Mouse (Mus musculus) heart, postnatal 10 days (tissue): Measurements from ENCODE around the gene Lpp. TPM values are rescaled to one million over a fixed set of nuclear protein-coding genes. Genes with fewer than 3 reads are reported as not detected.

Experiments used
- DNase-seq, 2 experiments: peaks; one replicate each; pipeline ENCODE4 v3.0.0; 2021
- intact Hi-C: fragments of 180-260 bp; cut with DNase I; formaldehyde crosslinking; loops from one replicate; pipeline ENCODE4 v1.15.1; 2025
- total RNA-seq, 2 experiments: library from RNA; stranded (reverse); gene quantifications; 2 replicates each; pipeline ENCODE4 v1.2.3; 2021

Gene Lpp
- total RNA-seq, 2 experiments from 2014 or later, result 58.8 TPM

- DNase-seq, result peak; percentile 72 to 77
- intact Hi-C loops, result loop anchor here (5.0 kb wide), 1 partner anchor 505 kb away; the partner anchor contains the start of genes Bcl6 and Gm37419
Measured at GRCm38 (mm10) chr16:24492194-24492940, 99.1 kb downstream of the Lpp start.

- intact Hi-C loops, result loop anchor here (5.0 kb wide), 1 partner anchor 507 kb away; the partner anchor contains the start of genes Bcl6 and Gm37419
- DNase-seq, result peak; percentile 47 to 54
Measured at GRCm38 (mm10) chr16:24494531-24494930, 101.2 kb downstream of the Lpp start.

- intact Hi-C loops, result no loop called here
- peak in 1 of 2 experiments; percentile 53 for DNase-seq
Measured at GRCm38 (mm10) chr16:24495461-24495860, 102.2 kb downstream of the Lpp start.

GRCm38 (mm10) chr16:24496635-24497034 is 103.3 kb downstream of the Lpp start:
- intact Hi-C loops, result no loop called here
- no peak for DNase-seq

GRCm38 (mm10) chr16:24497413-24497812 is 104.1 kb downstream of the Lpp start:
- intact Hi-C loops, result no loop called here
- no peak for DNase-seq

- intact Hi-C loops, result no loop called here
Measured at GRCm38 (mm10) chr16:24498103-24498659, 104.9 kb downstream of the Lpp start.

GRCm38 (mm10) chr16:24501197-24501596 is 107.9 kb downstream of the Lpp start:
- DNase-seq, result no peak
- intact Hi-C loops, result no loop called here

More at GRCm38 (mm10) chr16:24498103-24498659, 104.9 kb downstream of the Lpp start:
- DNase-seq, result no peak

DNA sequence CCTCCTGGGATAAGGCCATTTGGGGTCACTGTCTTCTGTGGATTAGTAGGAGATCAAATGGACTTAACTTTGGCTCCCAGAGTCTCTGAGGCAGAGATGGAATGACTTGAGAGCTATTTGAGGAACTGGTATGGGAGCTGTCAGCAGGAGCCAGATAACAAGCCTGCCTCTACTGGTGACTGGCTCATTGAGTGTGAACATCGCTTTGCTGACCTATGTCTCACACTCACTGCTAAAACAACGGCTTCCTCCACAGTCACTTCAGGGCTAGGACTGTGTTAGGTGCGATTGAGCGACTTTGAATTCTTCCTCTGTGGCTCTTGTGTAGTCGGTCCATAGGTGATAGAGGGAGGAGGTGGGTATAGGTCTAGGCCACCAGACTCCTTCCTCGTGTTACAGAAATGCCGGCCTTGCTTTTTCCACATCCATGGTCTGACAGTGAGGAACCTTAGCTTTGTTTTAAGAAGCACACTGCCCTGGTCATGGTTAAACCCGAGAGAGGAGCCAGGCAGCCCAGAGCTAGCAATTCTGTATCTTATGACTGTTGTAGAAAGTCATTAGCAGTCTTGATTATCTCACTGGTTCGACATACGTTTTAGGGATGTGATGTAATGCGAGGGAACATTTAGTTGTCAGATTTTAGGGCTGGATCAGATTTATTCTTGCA is 108.5 kb downstream of the Lpp start:
- intact Hi-C loops, result no loop called here
- DNase-seq, result peak in 1 of 2 experiments; percentile 48

DNA sequence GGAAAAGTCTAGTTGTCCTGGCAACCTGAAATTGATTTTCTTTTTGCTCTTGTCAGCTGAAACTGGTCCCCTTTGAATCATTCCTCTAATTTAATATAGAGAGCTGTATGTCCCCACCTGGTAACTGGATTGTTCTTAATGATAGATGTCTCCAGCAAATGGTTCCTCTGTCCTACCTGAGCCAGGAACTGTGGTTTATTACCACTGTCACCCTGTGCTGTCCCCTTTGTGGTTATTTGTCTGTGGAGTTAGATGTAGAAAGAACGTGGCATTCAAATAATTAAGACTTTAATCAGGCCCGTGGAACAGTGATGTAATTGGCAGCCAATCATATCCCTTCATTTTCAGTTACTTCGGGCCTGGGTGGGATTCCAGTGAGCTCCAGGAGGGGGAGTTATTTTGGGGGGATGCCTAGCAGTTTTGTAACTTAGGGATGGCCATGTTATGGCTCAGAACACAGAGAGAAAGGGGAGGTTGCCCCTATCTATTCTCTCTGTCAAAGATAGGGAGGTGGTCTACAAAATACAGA is 109.1 kb downstream of the Lpp start:
- DNase-seq, result no peak
- intact Hi-C loops, result no loop called here

DNA sequence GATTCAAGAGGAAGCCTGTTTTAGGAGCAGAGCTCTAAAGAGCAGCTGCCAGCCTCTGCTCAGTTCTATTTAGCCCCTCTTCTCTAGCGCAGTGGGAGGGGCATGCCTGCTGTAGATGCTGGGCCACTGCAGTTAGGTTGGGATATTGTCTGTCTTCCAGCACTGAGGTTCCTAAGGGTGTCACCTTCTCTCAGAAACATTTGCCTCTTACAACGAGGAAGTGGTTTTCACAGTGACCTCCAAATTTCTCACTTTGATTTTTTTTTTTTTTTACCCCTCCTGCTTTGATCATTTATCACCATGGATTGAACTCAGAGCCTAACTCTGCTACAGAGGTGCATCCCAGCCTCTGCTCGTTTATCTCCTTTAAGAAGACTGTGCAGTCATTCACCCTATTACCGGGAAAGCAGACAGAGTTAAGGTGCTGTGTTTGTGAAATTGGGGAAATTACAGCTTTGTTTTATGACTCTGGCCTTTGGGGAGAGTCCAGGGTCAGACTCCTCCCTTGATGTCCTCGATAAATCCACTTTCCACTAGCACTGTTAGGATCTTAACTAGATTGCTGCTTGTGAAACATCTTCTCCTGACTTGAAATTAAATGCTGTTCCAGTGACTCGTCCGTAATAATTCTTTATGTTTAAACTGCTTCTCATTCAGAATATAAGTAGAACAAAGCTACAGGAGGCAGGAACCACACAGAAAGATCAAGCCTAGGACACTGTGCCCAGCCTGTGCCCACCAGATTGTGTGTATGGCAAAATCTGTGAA is 111.7 kb downstream of the Lpp start:
- intact Hi-C loops, result no loop called here
- DNase-seq, result no peak

DNA sequence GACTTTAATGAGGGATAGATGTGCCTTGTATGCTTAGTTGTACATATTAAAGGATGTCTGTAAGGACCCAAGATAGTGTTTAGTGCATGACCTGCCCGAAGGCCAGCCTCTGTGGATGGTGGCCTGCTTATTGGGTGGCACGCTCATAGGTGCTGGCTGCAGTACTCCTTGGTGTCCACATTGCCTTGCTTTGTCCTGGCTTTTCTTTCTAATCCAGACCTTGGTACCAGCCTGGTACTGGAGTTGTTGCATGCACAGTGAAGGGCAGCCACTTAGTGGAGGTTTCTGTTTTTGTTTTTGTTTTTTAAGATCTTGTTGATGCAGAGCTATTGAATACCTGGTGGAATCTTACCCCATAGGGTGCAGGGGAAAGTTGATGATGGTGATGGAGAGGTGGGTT is 112.9 kb downstream of the Lpp start:
- intact Hi-C loops, result no loop called here

GRCm38 (mm10) chr16:24506740-24507139 is 113.4 kb downstream of the Lpp start:
- intact Hi-C loops, result no loop called here
- no peak for DNase-seq

More for the DNA sequence above, 112.9 kb downstream of the Lpp start:
- no peak for DNase-seq

DNA sequence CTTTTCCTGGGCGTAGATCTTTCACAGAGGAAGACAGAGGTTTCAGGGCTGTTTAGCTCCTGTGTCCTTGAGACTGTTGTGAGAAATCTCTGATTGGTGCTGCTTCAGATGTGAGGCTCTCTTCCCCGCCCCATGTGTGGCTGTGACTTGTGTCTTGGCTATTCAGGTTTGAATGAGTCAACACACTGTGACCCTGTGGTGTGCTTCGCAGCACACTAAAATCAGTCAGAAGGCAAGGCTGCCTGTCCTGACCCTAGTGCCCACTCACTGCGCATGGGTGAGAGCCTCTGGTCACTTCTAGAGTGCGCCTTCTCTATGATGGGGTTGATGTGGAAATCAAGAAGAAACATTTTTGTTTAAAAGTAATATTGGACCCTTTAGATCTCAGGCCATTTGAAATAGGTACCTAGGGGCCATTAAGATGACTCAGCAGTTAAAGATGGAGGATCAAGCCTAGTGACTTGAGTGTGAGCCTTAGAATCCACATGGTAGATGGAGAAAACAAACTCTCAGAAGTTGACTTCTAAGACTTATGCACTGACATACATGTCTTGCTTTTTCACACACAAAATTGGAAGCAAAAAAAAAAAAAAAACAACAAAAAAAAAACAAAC is 114.7 kb downstream of the Lpp start:
- no peak for DNase-seq
- intact Hi-C loops, result no loop called here

GRCm38 (mm10) chr16:24509100-24509812 is 115.9 kb downstream of the Lpp start:
- no peak for DNase-seq
- intact Hi-C loops, result no loop called here

GRCm38 (mm10) chr16:24509813-24510166 is 116.5 kb downstream of the Lpp start:
- no peak for DNase-seq
- intact Hi-C loops, result no loop called here

GRCm38 (mm10) chr16:24513228-24513627 is 119.9 kb downstream of the Lpp start:
- DNase-seq, result no peak
- intact Hi-C loops, result no loop called here

DNA sequence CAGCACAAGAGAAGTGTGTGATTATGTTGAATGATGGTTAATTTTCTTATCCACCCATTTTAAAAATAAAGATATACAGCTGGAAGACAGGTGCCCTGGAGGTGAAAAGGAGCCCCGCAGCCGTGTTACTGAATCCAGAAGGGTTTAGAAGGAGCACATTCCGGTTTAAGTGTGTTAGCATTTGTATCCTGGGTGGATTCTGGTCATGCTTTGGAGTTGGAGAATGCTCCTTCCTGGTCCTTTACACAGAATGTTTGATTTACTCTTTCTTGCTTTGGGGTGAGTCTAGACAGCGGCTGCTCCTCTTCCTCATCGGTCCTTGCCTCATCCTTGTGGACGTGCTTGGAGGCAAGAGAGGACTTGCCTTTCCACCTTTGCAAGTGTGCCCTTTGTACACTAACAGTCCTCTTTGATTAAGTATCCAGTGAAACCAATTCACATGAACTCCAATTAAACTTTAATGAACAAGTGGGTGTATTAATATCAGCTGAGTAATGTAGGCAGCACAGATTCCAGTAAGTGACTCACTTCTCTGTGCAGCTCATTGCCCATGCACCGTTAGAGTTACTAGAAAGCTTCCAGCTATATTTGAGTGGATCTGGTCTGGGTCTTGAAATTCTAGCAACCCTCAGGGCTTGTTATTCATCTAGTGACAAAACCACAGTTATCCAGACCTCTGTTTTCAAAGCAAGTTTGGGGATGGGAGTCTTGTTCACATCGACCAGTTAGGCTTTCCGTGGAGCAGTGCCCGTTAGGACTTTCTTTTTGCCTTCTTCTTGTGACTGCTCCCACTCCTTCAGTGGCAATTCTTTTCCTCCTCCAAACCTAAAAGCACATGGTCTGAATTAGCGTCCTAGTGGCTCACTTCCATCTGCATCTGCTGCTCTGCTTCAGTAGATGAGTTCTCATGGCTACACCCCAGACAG is 121.8 kb downstream of the Lpp start:
- DNase-seq, result no peak
- intact Hi-C loops, result no loop called here

DNA sequence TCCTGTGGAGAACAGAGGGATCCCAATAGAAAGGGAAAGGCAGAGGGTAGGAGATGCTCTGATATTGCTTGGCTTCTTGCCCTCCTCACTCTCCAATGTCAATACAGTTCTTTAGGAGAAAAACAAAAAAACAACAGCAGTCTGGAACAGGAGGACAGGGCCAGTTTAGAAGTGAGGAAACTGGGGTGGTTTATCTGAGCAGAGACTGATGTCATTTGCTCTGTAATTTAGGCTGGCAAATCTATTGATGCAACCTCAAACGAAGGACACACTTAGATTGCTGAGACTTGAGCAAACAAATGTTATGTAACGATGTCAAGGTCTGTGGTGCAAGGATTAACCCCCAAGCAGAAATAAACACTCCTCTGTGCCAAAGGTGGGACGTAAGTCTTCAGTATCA is 123.7 kb downstream of the Lpp start:
- DNase-seq, result no peak
- intact Hi-C loops, result no loop called here
